Mouse (Mus musculus): ENCODE data around the gene Neurl1b.

Gene Neurl1b

DNA sequence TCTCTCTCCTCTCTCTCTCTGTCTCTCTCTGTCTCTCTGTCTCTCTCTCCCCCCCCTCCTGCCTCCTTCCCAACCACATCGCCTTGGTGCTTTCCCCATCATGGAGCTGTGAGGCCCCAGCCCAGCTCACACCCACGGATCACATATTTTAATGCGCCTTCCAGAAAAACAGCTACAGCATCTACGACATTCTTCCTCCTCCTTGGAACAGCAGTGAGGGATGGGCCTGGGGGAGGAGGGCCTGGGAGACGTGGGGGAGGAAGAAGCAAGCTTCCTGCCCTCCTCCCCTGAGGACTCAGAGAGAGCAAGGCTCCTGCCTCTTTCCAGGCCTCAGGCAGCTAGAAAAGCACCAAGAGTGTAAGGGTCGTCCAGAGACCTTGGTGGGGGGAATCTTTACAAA, 17.3 kb upstream of the Neurl1b start:
- peak; percentile 22 for DNase-seq

DNA sequence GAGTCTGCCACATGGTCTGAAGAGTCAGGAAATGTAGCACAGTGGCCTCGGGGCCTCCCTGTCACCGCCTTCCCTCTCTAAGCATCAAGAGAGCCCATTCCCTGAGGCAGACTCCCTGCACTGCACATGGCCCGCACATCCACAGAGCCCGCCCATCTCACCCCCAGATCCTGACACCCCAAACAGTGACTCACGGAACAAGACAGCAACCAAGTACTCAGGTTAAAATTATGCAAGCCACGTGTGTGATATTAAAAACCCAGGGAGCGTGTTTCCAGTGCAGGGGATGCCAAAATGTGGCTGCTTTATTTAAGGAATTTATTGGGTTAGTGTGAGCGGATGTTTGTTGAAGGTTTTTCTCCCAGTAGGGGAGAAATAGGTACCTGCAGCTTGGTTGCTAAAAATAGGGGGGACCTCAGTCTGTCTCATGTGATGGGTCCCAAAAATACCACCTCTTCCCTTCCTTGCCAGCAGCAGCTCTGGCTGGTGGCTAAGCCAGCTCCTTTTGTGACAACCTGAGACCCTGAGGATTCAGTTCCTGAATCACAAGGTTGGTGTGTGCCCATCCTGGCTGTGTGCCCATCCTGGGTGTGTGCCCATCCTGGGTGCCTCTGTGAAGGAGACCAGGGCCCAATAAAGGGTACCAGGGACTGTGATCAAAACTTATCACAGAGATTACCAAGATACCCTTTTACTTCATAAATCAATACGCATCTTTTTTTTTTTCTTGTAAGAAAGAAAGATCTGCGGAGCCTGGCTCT, 9.1 kb upstream of the Neurl1b start:
- no peak for DNase-seq

DNA sequence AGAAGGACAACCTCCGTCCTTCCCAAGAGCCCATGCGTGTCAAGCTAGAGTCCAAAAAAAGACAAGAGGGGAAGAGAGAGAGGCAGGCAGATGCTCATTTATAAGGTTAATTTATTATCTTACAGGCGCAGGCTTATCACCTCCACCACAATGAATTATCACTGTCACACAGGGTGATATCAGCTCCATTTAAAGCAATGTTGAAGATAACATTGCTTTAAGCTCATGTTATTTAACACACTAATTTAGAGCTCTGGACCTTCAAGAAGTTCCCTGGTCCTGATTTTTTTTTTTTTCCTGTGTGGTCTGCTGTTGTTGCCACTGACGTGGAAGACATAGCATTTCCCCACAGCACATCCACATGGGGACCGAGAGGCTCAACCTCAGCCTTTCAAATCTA, 1.7 kb upstream of the Neurl1b start:
- no peak for DNase-seq

DNA sequence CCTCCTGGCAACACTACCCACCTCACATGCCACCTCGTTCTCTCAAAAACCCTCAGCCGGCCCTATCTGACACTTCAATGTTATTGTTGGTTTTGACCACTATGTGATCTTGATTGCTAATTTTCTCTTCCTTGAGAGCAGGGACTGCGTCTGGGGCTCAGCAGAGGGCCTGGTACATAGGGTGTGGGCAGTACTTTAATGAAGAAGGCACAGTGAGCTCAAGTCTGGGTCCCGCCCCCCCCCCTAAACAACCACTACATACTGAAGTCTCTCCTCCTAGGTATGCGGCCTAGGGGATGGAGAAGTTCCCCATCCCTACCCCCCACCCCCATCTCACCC, 476 bp upstream of the Neurl1b start:
- DNase-seq: no peak

DNA sequence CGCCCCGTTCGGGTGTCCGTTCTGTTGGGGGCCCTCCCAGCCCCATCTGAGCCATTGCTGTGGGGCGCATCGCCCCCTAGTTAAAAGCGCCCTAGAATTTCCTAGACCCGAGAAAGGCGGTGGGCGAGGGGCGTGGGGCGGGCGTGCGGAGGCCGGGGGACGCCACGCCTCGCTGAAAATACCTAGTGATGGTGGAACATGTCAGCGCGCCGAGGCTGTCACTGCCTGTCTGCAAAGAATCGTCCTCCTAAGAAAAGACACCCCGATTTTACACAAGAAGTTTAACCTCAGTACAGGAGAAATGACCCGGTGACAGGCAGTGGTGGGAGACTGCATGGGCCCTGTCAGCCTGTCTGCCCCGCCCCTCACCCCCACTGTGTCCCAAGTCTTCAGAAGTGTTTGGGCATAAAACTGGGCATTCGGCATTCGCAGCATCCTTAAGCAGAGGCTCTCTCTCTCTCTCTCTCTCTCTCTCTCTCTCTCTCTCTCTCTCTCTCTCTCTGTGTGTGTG, 781 bp downstream of the Neurl1b start:
- DNase-seq: peak; percentile 18

DNA sequence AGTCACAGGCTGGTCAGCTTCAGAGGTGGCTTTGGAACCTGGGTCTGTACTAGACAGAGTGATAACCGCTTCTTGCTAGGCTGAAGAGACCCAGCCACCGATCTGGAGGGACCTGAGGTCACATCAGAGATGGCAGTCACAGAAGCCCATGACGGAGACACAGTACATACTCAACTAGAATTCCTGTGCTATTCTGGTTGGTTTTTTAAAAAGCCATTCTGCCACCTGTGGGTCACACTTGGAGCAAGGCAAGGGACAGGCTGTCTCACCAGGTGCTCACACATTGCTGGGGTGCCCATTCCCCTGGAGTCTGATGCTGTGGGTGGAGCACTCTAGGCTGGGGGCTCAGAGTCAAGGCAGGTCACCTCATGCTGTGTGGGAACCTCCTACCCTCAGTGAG, 1.5 kb downstream of the Neurl1b start:
- DNase-seq: no peak

DNA sequence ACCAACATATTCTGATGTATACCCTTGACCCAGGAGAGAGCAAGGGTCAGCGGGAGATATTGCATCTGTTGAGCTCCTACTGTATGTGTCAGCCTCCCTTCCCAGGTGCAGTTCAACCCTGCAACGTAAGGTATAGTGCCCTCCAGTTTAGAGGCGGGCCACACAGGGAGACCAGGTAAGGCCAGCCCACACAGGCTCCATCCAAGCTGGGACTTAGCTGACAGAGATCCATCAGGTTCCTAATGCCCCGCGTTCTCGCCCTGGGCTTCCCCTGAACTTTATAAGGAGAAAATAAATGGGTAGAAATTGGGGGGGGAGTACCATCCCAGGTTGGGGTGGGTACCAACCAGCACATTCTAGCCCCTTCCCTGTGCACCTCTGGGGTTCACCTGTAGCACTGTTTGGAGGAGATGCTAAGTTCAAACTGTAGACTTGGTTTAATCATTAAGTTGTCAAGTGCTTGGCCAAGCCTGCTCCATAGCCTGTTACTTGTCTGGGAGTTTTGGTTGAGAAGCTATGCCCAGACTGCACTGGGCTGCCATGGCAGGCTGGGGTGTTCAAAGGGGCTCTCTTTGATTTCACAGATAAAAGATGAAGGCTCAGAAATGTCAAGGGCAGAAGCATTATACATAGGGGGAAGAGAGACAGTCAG, 3.3 kb downstream of the Neurl1b start:
- DNase-seq: no peak

DNA sequence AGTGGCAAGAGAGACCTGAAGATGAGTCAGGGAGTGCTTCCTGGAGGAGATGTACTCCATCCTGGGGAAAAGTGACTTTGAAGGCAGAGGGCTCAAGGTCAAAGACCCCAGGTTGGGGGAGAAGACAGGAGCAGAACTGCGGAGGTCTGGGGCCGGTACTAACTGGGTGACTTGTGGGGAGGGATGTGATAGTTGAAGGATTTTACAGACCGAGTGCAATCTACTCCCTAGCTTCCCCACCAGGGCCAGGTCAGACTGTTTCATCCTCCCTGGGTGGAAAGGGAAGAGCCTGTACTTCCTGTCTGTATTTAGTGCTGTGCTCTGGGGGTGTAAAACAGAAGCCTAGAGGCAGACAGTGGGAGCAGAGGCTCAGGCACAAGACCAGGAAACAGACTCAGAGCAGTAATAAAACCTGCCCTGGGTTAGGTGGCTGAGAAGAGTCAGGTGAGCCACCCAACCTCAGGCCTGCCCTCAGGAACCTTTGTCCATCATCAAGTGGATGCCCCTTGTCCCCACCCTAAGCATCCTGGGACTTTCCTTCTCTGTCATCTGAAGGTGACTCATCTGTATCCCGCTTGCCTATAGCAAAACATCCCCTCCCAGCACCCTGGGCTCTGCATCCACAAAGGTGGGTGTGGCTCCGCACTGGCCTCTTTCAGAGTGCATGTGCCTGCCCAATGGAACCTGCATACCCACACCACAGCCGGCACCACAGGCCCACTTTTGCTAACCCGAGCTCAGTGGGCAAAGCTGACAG, 6.0 kb downstream of the Neurl1b start:
- DNase-seq: no peak

DNA sequence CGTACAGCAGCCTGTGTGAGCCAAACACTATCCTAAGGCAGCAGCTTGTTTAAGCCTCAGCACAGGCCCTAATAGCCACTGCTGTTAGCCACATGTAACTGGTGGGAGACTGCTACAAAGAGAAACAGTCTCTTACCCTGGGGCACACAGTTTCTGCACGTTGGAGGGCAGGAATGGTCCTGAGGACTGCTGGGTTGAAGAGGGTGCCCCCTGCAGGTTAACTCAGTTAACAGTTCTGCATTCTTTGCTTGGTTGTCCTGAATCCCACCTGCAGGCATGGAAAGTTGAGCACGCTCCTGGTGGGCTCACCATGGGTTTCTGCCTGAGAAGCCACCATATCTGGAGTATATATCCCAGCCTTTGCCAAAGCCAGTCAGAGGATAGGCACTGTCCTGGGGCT, 6.9 kb downstream of the Neurl1b start:
- DNase-seq: peak; percentile 64

DNA sequence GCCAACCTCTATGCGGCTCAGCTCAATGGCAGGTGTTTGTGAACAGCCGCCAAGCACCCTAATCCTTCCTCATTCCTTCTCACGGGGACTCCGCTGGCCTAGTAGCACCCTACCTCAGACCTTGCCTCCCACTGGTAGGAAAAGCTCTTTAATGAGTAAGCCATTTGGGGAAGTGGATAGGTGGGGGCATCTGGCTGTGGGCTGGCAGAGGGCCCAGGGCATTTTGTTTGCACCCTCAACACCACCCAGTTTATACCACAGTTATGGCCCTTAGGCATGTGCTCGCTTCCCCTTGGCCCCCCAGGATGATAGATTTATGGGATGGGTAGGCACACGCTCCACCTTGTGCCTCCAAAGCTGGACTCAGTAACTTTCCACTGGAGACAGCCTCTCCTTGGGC, 7.8 kb downstream of the Neurl1b start:
- DNase-seq: peak; percentile 53

DNA sequence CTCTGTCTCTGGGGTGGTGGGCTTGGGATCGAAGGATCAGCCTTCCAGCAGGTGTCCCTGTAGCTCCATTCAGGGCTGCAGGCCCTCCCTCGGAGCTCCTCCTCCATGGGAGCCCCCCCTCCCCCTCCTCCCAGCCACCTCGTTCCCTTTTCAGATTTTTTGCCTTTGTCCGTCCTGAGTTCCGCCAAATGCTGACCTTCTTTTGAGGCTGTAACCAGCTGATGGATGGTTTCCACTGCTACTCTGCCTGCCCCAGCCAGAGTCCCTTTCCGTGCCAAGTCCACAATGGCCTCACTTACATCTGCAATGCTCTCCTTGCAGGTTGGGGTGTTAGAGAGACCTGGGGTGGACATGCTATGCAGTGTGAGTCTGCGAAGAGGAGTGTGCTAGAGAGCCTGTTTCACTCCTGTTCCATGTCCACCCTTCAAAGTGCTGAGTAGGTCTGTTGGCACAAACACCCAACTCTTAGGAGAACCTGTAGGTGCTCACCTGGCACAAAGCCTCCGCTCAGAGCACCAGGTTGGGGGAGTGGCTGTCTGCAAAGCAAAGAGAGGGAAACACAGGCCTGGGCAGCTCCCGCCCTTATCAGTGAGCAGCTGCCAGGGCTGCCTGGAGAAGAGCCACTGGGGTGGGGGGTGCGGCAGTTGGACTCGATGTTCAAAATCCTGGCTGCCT, 9.5 kb downstream of the Neurl1b start:
- DNase-seq: peak; percentile 88

DNA sequence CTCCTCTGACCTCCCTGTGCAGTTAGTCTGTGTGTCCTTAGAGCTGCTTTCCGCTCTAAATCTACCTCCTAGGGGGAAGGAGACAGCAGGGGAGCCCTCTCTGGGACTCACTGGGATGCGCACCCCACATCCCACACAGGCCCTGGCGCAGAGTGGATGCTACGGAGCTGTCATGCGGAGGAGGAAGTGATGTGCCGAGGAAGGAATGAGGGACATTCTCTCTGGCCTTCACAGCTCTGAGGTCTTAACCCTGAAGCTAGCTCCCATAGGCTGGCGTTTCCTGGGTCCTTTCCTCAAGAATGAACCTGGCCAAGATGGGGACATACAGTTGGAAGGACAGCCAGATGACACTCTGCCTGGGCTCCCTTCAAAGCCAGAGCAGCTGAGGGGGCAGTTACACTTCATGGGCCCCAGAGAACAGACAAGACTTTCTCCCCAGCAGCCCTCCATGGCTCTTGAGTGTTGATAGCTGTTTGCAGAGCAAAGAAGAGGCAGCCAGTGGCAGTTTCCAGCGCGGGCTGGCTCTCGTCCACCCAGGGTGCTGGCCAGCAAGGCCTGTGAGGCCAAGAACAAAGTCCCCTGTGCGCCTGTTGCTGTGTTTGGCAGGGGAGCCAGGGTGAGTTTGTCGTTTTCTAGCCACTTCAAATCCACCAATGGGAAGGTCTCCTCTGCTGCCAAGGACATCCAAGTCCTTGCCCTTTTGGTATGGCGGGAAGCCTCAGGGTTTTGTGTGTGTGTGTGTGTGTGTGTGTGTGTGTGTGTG, 10.5 kb downstream of the Neurl1b start:
- DNase-seq: peak; percentile 74

DNA sequence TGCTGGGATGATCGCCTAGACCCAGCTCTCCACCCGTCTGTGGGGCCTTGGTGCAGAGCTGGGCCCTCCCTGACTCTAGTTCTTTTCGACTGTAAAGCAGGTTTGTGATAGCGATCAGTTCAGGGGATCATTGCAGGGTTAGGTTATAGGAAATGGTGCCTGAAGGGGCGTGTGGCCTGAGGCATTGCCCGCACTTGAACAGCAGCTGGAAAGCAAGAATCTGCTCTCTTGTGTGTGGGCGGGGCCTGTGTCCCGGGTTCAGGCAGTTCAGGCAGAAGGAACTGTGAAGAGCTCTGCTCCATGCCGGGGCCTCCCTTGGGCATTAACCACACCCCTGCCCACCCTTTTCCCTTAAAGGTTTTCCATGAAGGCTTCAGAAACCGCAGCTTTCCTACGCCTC, 18.7 kb downstream of the Neurl1b start:
- no peak for DNase-seq

DNA sequence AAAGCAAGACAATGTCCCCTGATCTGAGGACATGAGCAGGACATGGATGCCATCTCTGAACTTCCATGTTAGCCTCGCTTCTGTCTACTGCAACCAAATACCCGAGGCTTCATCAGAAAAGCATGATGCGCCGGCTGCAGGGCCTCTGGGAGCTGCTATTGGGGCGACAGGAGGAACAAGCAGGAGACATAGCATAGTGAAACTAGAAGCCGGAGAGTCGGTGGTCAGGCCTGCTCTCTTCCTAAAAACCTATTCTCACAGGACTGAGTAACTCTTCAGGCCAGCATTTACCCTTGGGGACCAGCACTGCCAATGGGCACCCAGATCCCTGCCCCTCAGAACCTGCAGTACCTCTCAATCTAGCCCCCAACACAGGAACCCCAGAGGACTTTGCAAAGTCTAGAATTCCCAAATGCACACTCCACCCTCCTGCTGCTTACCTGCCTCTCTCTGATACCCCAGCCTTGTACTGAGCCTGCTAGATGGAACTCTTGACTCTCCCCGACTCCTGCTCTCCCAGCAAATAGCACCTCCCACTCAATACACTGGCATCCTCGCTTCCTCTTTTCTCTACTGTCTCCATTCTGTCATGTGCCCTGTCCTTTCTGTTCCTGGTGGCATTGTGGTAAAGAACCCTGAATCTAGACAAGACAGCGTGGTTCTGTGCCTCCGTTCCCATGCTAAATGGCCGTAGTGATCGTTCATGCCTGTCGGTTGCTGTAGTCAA, 22.6 kb downstream of the Neurl1b start:
- peak; percentile 50 for DNase-seq

DNA sequence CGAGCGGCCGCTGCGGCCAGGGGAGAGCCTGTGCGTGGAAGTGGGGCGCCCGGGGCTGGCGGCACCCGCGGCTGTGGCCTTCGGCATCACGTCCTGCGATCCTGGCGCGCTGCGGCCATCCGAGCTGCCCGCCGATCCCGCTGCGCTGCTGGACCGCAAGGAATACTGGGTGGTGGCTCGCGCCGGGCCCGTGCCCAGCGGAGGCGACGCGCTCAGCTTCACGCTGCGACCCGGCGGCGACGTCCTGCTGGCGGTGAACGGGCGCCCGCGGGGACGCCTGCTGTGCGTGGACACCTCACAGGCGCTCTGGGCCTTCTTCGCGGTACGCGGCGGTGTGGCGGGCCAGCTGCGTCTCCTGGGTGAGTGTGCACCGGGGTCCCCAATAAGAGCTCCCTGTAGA, 24.4 kb downstream of the Neurl1b start:
- no peak for DNase-seq

DNA sequence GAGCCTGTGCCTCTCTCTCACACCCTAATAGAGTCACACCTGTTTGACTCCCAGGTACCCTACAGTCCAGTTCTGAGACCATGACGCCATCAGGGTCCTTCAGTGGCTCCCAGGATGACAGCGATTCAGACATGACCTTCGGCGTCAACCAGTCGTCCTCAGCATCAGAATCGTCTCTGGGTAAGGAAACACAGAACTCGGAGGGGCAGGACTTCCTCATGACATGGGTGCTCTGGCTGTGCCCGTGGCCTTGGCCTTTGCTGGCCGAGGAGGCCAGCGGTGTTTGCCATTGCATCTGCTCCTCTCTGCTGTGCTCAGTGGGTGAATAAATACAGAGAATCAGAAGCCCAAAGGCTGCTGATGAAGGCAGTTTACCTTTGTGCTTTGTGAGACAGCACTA, 26.4 kb downstream of the Neurl1b start:
- no peak for DNase-seq

DNA sequence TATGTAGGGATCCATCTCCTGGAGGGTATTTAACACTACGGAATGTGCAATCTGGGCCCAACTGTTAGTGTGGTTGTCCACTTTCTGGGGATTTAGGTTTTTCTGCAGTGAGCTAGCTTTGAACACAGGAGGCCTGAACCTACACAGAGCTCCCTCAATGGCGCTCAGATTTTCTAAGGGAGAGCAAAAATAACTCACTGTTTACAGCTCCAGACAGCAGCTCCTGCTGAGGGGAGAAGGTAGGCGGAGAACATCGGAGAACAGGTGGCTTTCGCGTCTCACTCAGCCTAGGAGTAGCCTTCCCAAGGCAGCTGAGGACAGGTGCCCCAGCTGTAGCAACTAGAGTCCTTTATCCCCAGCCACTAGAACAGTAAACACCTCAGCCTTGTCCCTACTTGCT, 27.6 kb downstream of the Neurl1b start:
- DNase-seq: no peak

DNA sequence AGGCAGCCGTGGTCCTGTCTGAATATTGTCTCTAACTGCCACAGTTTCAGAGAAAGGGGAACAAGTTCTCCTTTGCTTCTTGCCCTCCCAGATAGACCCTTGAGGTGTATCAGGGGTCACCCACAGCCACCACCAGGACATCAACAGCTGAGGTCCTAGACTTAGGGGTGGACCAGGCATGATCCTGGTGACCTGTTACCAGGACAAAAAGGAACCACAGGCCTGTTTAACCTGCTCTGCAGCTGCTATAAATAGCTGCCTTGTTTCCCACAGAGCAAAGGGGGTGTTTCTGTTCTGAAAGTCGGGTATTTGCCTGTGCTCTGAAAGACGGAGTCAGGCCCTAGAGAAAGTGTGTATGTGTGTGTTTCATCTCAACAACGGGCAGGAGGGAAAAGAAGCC, 29.2 kb downstream of the Neurl1b start:
- peak; percentile 58 for DNase-seq

DNA sequence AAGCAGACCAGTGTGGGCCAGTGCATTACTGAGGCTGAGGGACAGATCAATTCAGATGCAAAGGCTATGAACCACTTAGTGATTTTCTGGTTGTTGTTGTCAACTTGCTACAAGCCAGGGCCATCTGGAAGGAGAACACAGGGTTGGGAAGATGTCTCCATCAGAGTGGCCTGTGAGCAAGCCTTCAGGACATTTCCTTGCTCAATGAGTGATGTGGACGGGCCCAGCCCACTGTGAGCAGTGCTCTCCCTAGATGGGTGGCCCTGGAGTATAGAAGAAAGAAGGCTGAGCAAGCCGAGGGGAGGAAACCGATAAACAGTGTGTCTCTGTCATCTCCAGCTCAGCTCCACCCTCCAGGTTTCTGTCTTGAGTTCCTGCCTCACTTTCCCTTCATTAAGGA, 34.8 kb downstream of the Neurl1b start:
- no peak for DNase-seq

DNA sequence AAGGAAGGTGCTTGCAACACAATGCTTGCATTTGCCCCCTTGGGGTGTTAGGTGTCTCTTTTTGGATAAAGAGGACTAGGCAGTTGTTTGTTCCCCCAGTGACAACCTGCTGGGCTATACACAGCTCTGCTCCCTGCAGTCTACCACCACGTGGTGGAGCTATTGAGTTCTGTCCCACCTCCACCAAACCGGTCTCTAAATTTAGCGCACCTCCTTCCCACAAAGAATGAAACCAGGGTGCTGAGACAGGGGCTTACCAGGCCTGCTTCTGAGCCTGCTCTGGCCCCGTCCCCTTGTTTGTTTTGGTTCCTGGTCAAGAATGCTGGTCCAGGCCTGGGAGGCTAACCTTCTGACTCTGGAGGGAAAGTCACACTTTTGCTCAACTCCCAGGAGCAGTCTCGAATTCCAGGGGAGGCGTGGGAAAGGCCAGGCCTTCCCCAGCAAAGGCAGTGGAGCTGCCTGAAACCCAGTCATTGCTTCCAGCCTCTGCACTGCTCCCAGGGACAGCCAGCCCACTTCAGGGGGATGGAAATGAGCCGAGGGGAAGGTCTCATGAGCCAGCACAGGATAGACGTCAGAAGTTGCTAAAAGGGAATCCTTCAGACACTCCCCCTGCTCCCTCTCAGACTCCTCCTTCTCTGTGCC, 37.1 kb downstream of the Neurl1b start:
- peak; percentile 81 for DNase-seq

DNA sequence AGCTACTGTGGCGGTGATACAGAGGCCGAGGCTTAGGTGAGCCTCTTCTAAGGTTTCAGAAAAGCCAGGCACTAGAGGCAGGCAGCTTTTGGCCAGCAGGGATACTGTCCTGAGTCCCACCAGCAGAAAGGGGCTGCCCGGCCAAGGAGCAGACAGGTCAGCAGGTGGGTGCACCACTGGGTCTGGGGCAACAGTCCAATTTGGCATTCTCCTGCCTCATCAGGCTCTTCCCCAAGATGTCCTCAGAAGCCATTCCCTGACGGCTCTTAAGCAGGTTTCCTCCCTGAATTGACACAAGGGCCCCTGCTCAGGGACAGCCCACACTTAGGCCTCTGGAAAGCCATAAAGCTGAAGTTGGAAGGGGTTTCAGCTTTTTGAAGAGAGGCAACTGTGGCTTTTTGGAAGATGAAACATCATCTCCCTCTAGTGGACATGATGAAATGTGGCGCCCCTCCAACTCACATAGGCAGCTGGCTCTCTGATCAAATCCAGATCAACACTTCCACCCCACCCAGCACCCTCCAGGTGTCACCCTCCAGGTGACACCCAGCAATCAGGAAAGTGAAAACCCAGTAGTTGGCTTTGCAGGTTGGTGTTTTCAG, 37.8 kb downstream of the Neurl1b start:
- DNase-seq: peak; percentile 88

Measured in lung, postnatal 36 days (tissue).